Mouse (Mus musculus): ENCODE measurements at regions not wholly inside any gene's neighbourhood (a gene's known extent, or its start where the extent isn't known, plus 50 kb on each side); places are given as distances from the start of the nearest gene placed in this dataset.

GRCm38 (mm10) chr10:16438414-16438813, 1284.6 kb upstream of the Cited2 start:
- DNase-seq (ENCODE audit: low read depth, low spot score) = no peak
- WGBS = 72% methylated on average over 4 of the region's 4 CpGs

GRCm38 (mm10) chr10:16440932-16441640, 1281.9 kb upstream of the Cited2 start:
- 36% methylated on average over 3 of the region's 3 CpGs for WGBS
- no peak for DNase-seq (ENCODE audit: low read depth, low spot score)

GRCm38 (mm10) chr10:16441661-16442072, 1281.4 kb upstream of the Cited2 start:
- WGBS = 85% methylated on average over 2 of the region's 2 CpGs
- no peak for DNase-seq (ENCODE audit: low read depth, low spot score)

- DNase-seq (ENCODE audit: low read depth, low spot score) = no peak
Measured at GRCm38 (mm10) chr10:16443901-16444300, 1279.1 kb upstream of the Cited2 start.

- DNase-seq (ENCODE audit: low read depth, low spot score) = no peak
- 72% methylated on average over 3 of the region's 3 CpGs for WGBS
Measured at GRCm38 (mm10) chr10:16467935-16468334, 1255.1 kb upstream of the Cited2 start.

GRCm38 (mm10) chr10:16469711-16470110, 1253.3 kb upstream of the Cited2 start:
- DNase-seq (ENCODE audit: low read depth, low spot score) = no peak
- WGBS = 33% methylated on average over 1 of the region's 1 CpGs

GRCm38 (mm10) chr10:16473952-16474521, 1249.0 kb upstream of the Cited2 start:
- WGBS = 39% methylated on average over 1 of the region's 1 CpGs

GRCm38 (mm10) chr10:16498580-16498979, 1224.4 kb upstream of the Cited2 start:
- no peak for DNase-seq (ENCODE audit: low read depth, low spot score)
- 60% methylated on average over 1 of the region's 1 CpGs for WGBS

More at GRCm38 (mm10) chr10:16473952-16474521, 1249.0 kb upstream of the Cited2 start:
- no peak for DNase-seq (ENCODE audit: low read depth, low spot score)

GRCm38 (mm10) chr10:16507681-16508080, 1215.3 kb upstream of the Cited2 start:
- WGBS = 39% methylated on average over 2 of the region's 2 CpGs

GRCm38 (mm10) chr10:16508161-16508560, 1214.9 kb upstream of the Cited2 start:
- no peak for DNase-seq (ENCODE audit: low read depth, low spot score)
- WGBS = 41% methylated on average over 6 of the region's 6 CpGs

More at GRCm38 (mm10) chr10:16507681-16508080, 1215.3 kb upstream of the Cited2 start:
- DNase-seq (ENCODE audit: low read depth, low spot score) = no peak

- 78% methylated on average over 2 of the region's 2 CpGs for WGBS
- DNase-seq (ENCODE audit: low read depth, low spot score) = no peak
Measured at GRCm38 (mm10) chr10:16514656-16515055, 1208.4 kb upstream of the Cited2 start.

- DNase-seq (ENCODE audit: low read depth, low spot score) = no peak
Measured at GRCm38 (mm10) chr10:16521895-16522294, 1201.1 kb upstream of the Cited2 start.

- DNase-seq (ENCODE audit: low read depth, low spot score) = no peak
- 53% methylated on average over 1 of the region's 1 CpGs for WGBS
Measured at GRCm38 (mm10) chr10:16524101-16524500, 1198.9 kb upstream of the Cited2 start.

GRCm38 (mm10) chr10:16527693-16528092, 1195.3 kb upstream of the Cited2 start:
- no peak for DNase-seq (ENCODE audit: low read depth, low spot score)
- WGBS = 54% methylated on average over 1 of the region's 1 CpGs

- 45% methylated on average over 3 of the region's 3 CpGs for WGBS
- DNase-seq (ENCODE audit: low read depth, low spot score) = no peak
Measured at GRCm38 (mm10) chr10:16537660-16538059, 1185.4 kb upstream of the Cited2 start.

GRCm38 (mm10) chr10:16538379-16538778, 1184.6 kb upstream of the Cited2 start:
- no peak for DNase-seq (ENCODE audit: low read depth, low spot score)
- 37% methylated on average over 1 of the region's 1 CpGs for WGBS

GRCm38 (mm10) chr10:16545445-16545844, 1177.6 kb upstream of the Cited2 start:
- 30% methylated on average over 1 of the region's 1 CpGs for WGBS
- DNase-seq (ENCODE audit: low read depth, low spot score) = no peak

GRCm38 (mm10) chr10:16552861-16553635, 1170.0 kb upstream of the Cited2 start:
- 38% methylated on average over 3 of the region's 3 CpGs for WGBS

GRCm38 (mm10) chr10:16574568-16574967, 1148.5 kb upstream of the Cited2 start:
- 65% methylated on average over 1 of the region's 1 CpGs for WGBS
- no peak for DNase-seq (ENCODE audit: low read depth, low spot score)

More at GRCm38 (mm10) chr10:16552861-16553635, 1170.0 kb upstream of the Cited2 start:
- no peak for DNase-seq (ENCODE audit: low read depth, low spot score)

- no peak for DNase-seq (ENCODE audit: low read depth, low spot score)
- 73% methylated on average over 4 of the region's 4 CpGs for WGBS
Measured at GRCm38 (mm10) chr10:16578554-16579078, 1144.4 kb upstream of the Cited2 start.
